Mouse (Mus musculus) forebrain, embryonic 16.5 days (tissue): Measurements from ENCODE around the gene Mtss1l. TPM values are rescaled to one million over a fixed set of nuclear protein-coding genes. Genes with fewer than 3 reads are reported as not detected.

ENCODE experiments used
- ATAC-seq: fragments of 200-750 bp; cut with Nextera tagmentation; 2 replicates; pipeline ENCODE4 v1.8.0; 2017; ENCODE audit warnings: mild to moderate bottlenecking, moderate library complexity
- H3K27ac ChIP-seq: fragments of 300-500 bp; sonication (generic); 2 replicates; pipeline ENCODE4 v1.5.1; 2014; ENCODE audit warnings: low read length, control low read depth
- H3K27me3 ChIP-seq: fragments of 300-500 bp; sonication (generic); replicated peaks from 2 replicates; pipeline ENCODE4 v1.6.1; 2014; ENCODE audit warnings: low read length; ENCODE audit not compliant: control insufficient read depth, insufficient read depth
- H3K36me3 ChIP-seq: fragments of 300-500 bp; sonication (generic); 2 replicates; pipeline ENCODE4 v1.6.1; 2014; ENCODE audit not compliant: control insufficient read depth, insufficient read depth
- H3K4me1 ChIP-seq: fragments of 300-500 bp; sonication (generic); replicated peaks from 2 replicates; pipeline ENCODE4 v1.6.1; 2014; ENCODE audit warnings: low read length; ENCODE audit not compliant: control insufficient read depth, insufficient read depth
- H3K4me2 ChIP-seq: fragments of 300-500 bp; sonication (generic); 2 replicates; pipeline ENCODE4 v1.6.1; 2014; ENCODE audit warnings: mild to moderate bottlenecking, low read length, control low read depth
- H3K4me3 ChIP-seq: fragments of 300-500 bp; sonication (generic); replicated peaks from 2 replicates; pipeline ENCODE4 v1.5.1; 2014; ENCODE audit warnings: mild to moderate bottlenecking, low read length, control low read depth
- H3K9ac ChIP-seq: fragments of 300-500 bp; sonication (generic); replicated peaks from 2 replicates; pipeline ENCODE4 v1.6.1; 2014; ENCODE audit warnings: low read depth, low read length, control low read depth
- H3K9me3 ChIP-seq: fragments of 300-500 bp; sonication (generic); 2 replicates; pipeline ENCODE4 v1.6.1; 2016; ENCODE audit warnings: low read length; ENCODE audit not compliant: control insufficient read depth
- WGBS: fragments of 180-500 bp; shearing (Covaris S2); extraction: QIAGEN DNeasy Blood & Tissue Kit; methylation state at CpG from one replicate; pipeline ENCODE4 v1.1.7; 2014; 5-methylcytosine and 5-hydroxymethylcytosine counted together
- polyA plus RNA-seq: library from polyadenylated mRNA; unstranded; fragments of >200 nt; fragmentation: Nextera tagmentation; extraction: Ambion mirVana; gene quantifications from 2 replicates; pipeline ENCODE4 v1.2.1, GENCODE M21; 2015

Mtss1l gene
- polyA plus RNA-seq, 1 experiment from 2014 or later: 24.6 TPM

DNA sequence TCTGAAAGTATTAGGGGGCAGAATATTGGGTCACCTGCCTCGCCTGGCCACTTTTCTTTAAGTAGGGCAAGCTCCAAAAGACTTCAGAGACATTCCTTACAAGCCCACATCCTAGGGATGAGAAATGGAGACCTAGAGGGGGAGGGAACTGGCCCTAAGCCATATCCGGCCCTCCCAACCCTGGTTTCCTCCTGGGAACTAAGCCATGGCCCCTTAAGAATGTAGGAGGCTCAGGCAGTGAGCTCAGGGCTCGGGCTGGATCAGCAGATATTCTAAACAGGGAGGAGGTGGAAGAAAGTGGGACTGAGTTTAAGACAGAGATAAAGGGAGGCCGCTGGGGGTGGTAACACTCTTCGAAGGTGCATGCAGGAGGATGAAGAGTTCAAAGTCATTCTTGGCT, 39.9 kb downstream of the Mtss1l start:
- Histone ChIP-seq H3K27ac (no peak overlapping the region), H3K4me1 (no peaks in the 10 kb centered on the region), H3K9ac (no peak overlapping the region), H3K4me2 (no peak overlapping the region), H3K9me3 (no peaks in the 10 kb centered on the region), H3K4me3 (no peak overlapping the region), H3K36me3 (no peaks in the 10 kb centered on the region), H3K27me3 (no peaks in the 10 kb centered on the region)
- no peak for ATAC-seq
- 52% methylated on average over 5 of the region's 5 CpGs for WGBS

DNA sequence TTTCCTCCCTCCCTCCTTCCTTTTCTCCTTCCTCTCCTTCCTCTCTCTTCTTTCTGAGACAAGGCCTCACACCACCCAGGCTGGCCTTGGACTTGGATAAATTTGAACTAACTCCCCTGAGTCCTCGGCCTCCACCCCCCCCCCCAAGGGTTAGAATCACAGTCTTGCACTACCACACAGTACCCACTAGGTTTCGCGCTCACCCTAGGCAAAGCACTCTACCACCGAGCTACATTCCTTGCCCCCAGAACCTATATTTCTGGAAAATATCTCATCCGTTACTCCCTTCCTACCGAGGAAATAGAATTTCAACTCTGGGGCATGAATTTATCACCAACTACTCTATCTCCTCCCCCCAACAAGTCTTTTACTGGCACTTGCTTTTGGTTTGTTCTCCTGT, 40.7 kb downstream of the Mtss1l start:
- no peak overlapping the region for H3K4me2 ChIP-seq
- H3K36me3 ChIP-seq: no peaks in the 10 kb centered on the region
- no peak overlapping the region for H3K4me3 ChIP-seq
- 69% methylated on average over 6 of the region's 6 CpGs for WGBS
- H3K27me3 ChIP-seq: no peaks in the 10 kb centered on the region
- no peak overlapping the region for H3K9ac ChIP-seq
- H3K4me1 ChIP-seq: no peaks in the 10 kb centered on the region
- ATAC-seq: no peak
- no peak overlapping the region for H3K27ac ChIP-seq
- no peaks in the 10 kb centered on the region for H3K9me3 ChIP-seq

DNA sequence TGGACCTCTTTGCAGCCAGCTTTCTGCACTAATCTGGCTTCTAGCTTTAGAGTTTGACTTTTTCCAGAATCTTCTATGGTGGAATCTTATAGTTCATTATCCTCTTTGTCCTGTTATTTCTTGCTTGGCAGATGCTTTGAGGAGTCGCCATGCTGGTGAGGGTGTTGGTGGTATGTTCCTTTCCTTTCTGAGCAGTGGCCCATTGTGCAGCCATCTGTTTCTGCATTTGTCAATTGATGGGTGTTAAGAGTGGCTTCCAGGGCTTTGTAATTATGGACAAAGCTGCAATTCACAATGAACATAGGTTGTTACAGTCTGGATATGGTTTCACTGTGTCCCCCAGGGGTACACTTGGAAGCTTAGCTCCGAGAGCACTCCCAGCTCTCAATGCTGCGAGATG, 43.4 kb downstream of the Mtss1l start:
- 51% methylated on average over 3 of the region's 3 CpGs for WGBS

DNA sequence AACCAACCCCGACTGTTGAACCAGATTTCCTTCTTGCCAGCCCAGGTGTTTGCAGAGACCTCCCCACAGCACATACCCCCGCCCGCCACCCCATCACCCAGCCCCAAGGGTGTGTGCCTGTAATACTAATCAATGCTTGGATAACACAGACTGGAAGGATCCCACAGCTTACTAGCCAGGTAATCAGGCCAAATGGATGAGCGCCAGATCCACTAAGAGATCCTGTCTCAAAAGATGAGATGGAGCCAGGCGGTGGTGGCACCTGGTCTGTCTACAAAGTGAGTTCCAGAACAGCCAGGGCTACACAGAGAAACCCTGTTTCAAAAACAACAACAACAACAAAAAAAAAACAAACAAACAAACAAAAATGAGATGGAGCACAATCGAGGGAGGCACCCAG, 46.0 kb downstream of the Mtss1l start:
- Histone ChIP-seq H3K27ac (no peak overlapping the region), H3K4me3 (no peak overlapping the region), H3K4me1 (no peaks in the 10 kb centered on the region), H3K9ac (no peak overlapping the region), H3K27me3 (no peaks in the 10 kb centered on the region; the same call in 1 of the 2 replicates), H3K4me2 (no peak overlapping the region), H3K36me3 (no peaks in the 10 kb centered on the region), H3K9me3 (no peaks in the 10 kb centered on the region)
- WGBS: 82% methylated on average over 6 of the region's 6 CpGs
- ATAC-seq: no peak

More for the DNA sequence above, 43.4 kb downstream of the Mtss1l start:
- Histone ChIP-seq H3K4me2 (no peak overlapping the region), H3K36me3 (no peaks in the 10 kb centered on the region), H3K27me3 (no peaks in the 10 kb centered on the region), H3K9ac (no peak overlapping the region), H3K9me3 (no peaks in the 10 kb centered on the region), H3K27ac (no peak overlapping the region), H3K4me1 (no peaks in the 10 kb centered on the region), H3K4me3 (no peak overlapping the region)
- no peak for ATAC-seq

DNA sequence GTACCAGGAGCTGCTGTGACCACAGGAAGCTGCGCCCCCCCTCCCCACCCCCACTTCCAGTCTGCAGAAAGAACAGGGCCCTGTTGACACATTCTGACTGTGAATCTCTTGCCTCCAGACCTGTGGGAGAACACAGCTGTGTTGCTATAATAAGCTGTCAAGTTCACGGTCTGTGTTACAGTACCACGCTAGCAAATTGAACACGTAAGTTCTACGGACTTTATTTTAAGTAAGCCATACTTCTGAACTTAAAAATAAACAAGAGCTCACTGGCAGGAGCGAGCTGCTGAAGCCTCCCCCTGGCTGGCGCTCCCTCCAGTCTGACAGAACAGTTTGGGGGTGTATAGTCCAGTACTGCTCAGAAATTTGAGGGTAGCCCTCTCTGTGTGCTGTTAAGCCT, 51.2 kb downstream of the Mtss1l start:
- no peak overlapping the region for H3K27ac ChIP-seq
- H3K9me3 ChIP-seq: no peaks in the 10 kb centered on the region
- no peak for ATAC-seq
- H3K36me3 ChIP-seq: no peaks in the 10 kb centered on the region
- H3K4me1 ChIP-seq: no peaks in the 10 kb centered on the region
- no peak overlapping the region for H3K9ac ChIP-seq
- H3K27me3 ChIP-seq: no peaks in the 10 kb centered on the region; the same call in 1 of the 2 replicates
- 75% methylated on average over 7 of the region's 7 CpGs for WGBS
- no peak overlapping the region for H3K4me2 ChIP-seq
- H3K4me3 ChIP-seq: no peak overlapping the region

DNA sequence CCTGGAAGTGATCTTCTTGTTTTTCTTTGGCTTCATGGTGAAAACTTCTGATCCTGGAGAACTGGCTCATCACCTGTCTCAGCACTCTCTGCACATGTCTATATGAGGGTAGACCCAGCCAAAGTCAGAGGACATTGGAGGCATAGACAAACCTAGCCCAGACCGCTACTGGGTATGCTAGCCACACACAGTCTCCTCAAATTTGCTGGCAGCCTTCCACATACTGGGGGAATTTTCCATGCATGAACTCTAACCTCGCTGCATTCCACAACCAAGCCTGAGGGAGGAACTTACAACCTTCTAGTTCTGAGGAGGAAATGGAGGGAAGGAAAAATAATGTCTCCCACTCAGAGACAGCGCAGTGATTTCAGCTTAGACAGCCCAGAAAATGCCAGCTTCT, 52.8 kb downstream of the Mtss1l start:
- Histone ChIP-seq H3K4me3 (no peak overlapping the region), H3K4me1 (no peaks in the 10 kb centered on the region), H3K9me3 (no peaks in the 10 kb centered on the region), H3K4me2 (no peak overlapping the region), H3K27me3 (no peaks in the 10 kb centered on the region; the same call in 1 of the 2 replicates), H3K27ac (no peak overlapping the region), H3K9ac (no peak overlapping the region), H3K36me3 (no peaks in the 10 kb centered on the region)
- ATAC-seq: no peak
- WGBS: 90% methylated on average over 3 of the region's 3 CpGs

DNA sequence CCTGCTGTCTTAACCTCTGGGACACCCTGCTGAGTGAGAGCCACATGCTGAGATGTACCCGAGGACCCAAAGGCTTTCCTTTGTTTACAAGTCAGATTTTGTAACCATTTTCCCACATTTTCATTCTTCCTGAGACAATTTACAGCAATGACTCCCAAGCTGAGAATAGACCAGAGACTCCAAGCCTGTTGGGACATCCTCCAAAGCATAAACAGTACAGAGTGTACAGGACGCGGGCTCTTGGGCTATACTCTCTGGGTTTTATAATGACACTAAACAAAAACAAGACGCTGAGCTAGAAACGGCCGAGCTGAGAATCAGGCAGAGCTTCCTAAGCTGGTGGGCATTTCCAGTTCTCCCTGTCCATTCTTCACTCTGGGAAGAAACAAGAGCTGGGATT, 53.4 kb downstream of the Mtss1l start:
- Histone ChIP-seq H3K27ac (no peak overlapping the region), H3K4me3 (no peak overlapping the region), H3K9me3 (no peaks in the 10 kb centered on the region), H3K4me1 (no peaks in the 10 kb centered on the region), H3K9ac (no peak overlapping the region), H3K4me2 (no peak overlapping the region), H3K27me3 (no peaks in the 10 kb centered on the region; the same call in 1 of the 2 replicates), H3K36me3 (no peaks in the 10 kb centered on the region)
- no peak for ATAC-seq
- 86% methylated on average over 6 of the region's 6 CpGs for WGBS

DNA sequence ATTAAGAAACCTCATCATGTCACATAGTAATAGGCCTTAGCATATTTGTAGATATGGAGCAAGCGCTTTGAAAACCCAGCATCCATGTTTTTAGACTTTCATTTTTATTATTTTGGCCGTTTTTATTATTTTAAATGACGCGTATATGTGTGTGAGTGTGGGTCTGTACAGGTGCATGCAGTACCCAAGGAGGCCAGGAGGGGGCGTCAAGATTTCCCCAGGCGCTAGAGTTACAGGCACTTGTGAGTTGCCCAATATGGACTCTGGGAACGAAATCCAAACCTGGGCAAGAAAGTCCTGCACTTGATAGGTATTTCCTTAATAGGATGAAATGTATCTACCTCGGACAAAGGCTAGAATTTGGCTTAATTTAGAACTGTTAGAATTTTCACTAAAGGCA, 54.0 kb downstream of the Mtss1l start:
- no peaks in the 10 kb centered on the region for H3K9me3 ChIP-seq
- no peak overlapping the region for H3K4me3 ChIP-seq
- no peaks in the 10 kb centered on the region for H3K36me3 ChIP-seq
- no peaks in the 10 kb centered on the region; the same call in 1 of the 2 replicates for H3K27me3 ChIP-seq
- no peak overlapping the region for H3K9ac ChIP-seq
- no peak overlapping the region for H3K27ac ChIP-seq
- WGBS: 76% methylated on average over 8 of the region's 8 CpGs
- H3K4me1 ChIP-seq: no peaks in the 10 kb centered on the region
- ATAC-seq: no peak
- H3K4me2 ChIP-seq: no peak overlapping the region

DNA sequence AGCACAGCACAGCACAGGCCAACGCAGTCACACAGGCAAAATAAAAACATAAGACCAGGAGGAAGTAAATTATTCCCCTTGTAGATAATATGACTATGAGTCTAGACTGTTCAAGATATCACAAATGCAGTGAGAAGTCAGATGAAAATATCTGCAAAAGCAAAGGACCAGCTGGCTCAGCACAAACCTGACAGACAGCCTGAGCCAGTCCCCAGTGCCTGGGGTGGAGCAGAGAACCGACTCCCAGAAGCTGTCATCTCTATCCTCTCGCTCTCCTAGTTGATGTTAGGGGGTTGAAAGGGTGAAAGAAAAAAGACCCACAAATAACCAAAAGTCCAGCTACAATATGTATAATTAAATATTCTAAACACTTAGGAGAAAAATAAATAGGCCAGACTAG, 54.4 kb downstream of the Mtss1l start:
- Histone ChIP-seq H3K4me2 (no peak overlapping the region), H3K9ac (no peak overlapping the region), H3K36me3 (no peaks in the 10 kb centered on the region), H3K4me1 (no peaks in the 10 kb centered on the region), H3K27me3 (no peaks in the 10 kb centered on the region), H3K9me3 (no peaks in the 10 kb centered on the region), H3K4me3 (no peak overlapping the region), H3K27ac (no peak overlapping the region)
- no peak for ATAC-seq
- WGBS: 77% methylated on average over 3 of the region's 3 CpGs

DNA sequence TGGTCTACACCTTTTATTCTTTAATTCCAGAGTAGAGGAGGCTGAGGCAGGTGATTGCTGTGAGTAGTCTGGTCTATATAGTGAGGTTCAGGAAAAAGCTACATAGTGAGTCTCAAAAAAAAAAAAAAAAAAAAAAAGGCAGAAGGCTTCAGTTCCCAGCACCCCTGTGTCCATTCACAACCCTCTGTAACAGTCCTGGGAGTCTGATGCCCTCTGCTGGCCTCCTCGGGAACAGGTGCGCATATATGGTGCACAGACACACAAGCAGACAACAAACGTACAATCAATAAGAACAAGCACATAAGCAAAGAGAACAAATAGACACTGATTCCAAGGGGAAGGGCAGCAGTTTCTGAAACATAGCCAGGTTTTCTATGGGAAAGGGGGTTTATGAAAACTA, 55.1 kb downstream of the Mtss1l start:
- Histone ChIP-seq H3K27ac (no peak overlapping the region), H3K36me3 (no peaks in the 10 kb centered on the region), H3K9ac (no peak overlapping the region), H3K27me3 (no peaks in the 10 kb centered on the region), H3K4me3 (no peak overlapping the region), H3K4me2 (no peak overlapping the region), H3K4me1 (no peaks in the 10 kb centered on the region), H3K9me3 (no peaks in the 10 kb centered on the region)
- ATAC-seq: no peak
- 91% methylated on average over 3 of the region's 3 CpGs for WGBS
